Mouse (Mus musculus) MEL (cell line): ENCODE measurements around the gene D6Ertd527e. TPM values are rescaled to one million over a fixed set of nuclear protein-coding genes. Genes with fewer than 3 reads are reported as not detected.

Source experiments
- DNase-seq: peaks from one replicate; pipeline ENCODE4 v3.0.0; 2011; ENCODE audit warnings: low read depth, low spot score
- H3K27ac ChIP-seq: 2 replicates; pipeline ENCODE4 v1.5.1; 2012; ENCODE audit warnings: low read depth, mild to moderate bottlenecking, control low read depth, low read length, moderate library complexity; ENCODE audit not compliant: control insufficient read depth
- H3K27me3 ChIP-seq, 2 experiments: fragments of 150-350 bp in 1 of 2; sonication (generic) in 1 of 2; 2 replicates each; pipeline ENCODE4 v1.6.1; 2012; ENCODE audit warnings: low read length in 2 of 2, mild to moderate bottlenecking in 2 of 2, improper control_type of control experiment in 1 of 2, moderate library complexity in 1 of 2; ENCODE audit not compliant: insufficient read depth in 2 of 2, control insufficient read depth in 1 of 2
- H3K36me3 ChIP-seq, 2 experiments: 2 replicates each; pipeline ENCODE4 v1.6.1; 2012 to 2014; ENCODE audit warnings: low read length in 2 of 2, improper control_type of control experiment in 1 of 2, inconsistent platforms in 1 of 2, mild to moderate bottlenecking in 1 of 2; ENCODE audit not compliant: insufficient read depth in 2 of 2, control insufficient read depth in 1 of 2
- H3K4me1 ChIP-seq, 2 experiments: fragments of 150-350 bp in 1 of 2; sonication (generic) in 1 of 2; 2 replicates each; pipeline ENCODE4 v1.6.1; 2012; ENCODE audit warnings: low read length in 2 of 2, improper control_type of control experiment in 1 of 2, mild to moderate bottlenecking in 1 of 2; ENCODE audit not compliant: insufficient read depth in 2 of 2, control insufficient read depth in 1 of 2
- H3K4me3 ChIP-seq, 2 experiments: fragments of 150-350 bp in 1 of 2; sonication (generic) in 1 of 2; 2 replicates each; pipeline ENCODE4 v1.5.1; 2012; ENCODE audit warnings: low read depth in 2 of 2, low read length in 2 of 2, mild to moderate bottlenecking in 2 of 2, moderate library complexity in 2 of 2, control low read depth in 1 of 2, improper control_type of control experiment in 1 of 2; ENCODE audit not compliant: control insufficient read depth in 1 of 2, insufficient read depth in 1 of 2
- H3K79me2 ChIP-seq: 2 replicates; pipeline ENCODE4 v1.6.1; 2012; ENCODE audit warnings: mild to moderate bottlenecking, low read length, moderate library complexity; ENCODE audit not compliant: control insufficient read depth, poor library complexity, insufficient read depth
- H3K9ac ChIP-seq: 2 replicates; pipeline ENCODE4 v1.6.1; 2012; ENCODE audit warnings: low read depth, mild to moderate bottlenecking, control low read depth, low read length, moderate library complexity; ENCODE audit not compliant: control insufficient read depth, poor library complexity, severe bottlenecking
- H3K9me3 ChIP-seq: fragments of 150-350 bp; sonication (generic); replicated peaks from 2 replicates; pipeline ENCODE4 v1.6.1; 2012; ENCODE audit warnings: mild to moderate bottlenecking, low read length, improper control_type of control experiment, moderate library complexity; ENCODE audit not compliant: insufficient read depth
- BHLHE40 ChIP-seq: IDR thresholded peaks from 2 replicates; pipeline ENCODE4 v1.6.1; 2012; ENCODE audit warnings: low read depth, mild to moderate bottlenecking, inconsistent platforms, low read length, improper control_type of control experiment, borderline replicate concordance
- CHD1 ChIP-seq: IDR thresholded peaks from 2 replicates; pipeline ENCODE4 v1.6.1; 2012; ENCODE audit warnings: low read depth, mild to moderate bottlenecking, inconsistent platforms, low read length, improper control_type of control experiment
- CHD2 ChIP-seq: IDR thresholded peaks from 2 replicates; pipeline ENCODE4 v1.6.1; 2011; ENCODE audit warnings: low read length, improper control_type of control experiment
- E2F4 ChIP-seq: IDR thresholded peaks from 2 replicates; pipeline ENCODE4 v1.6.1; 2011; ENCODE audit warnings: low read depth, low read length, improper control_type of control experiment, borderline replicate concordance
- ELF1 ChIP-seq: IDR thresholded peaks from 2 replicates; pipeline ENCODE4 v1.6.1; 2014; ENCODE audit warnings: low read depth, mild to moderate bottlenecking, inconsistent platforms, low read length, improper control_type of control experiment, moderate library complexity
- ETS1 ChIP-seq: IDR thresholded peaks from 2 replicates; pipeline ENCODE4 v1.6.1; 2012; ENCODE audit warnings: low read depth, mild to moderate bottlenecking, inconsistent platforms, low read length, improper control_type of control experiment, moderate library complexity
- GATA1 ChIP-seq: IDR thresholded peaks from 2 replicates; pipeline ENCODE4 v1.6.1; 2011; ENCODE audit warnings: low read depth, low read length, improper control_type of control experiment
- MAX ChIP-seq: IDR thresholded peaks from 2 replicates; pipeline ENCODE4 v1.6.1; 2011; ENCODE audit warnings: low read length, improper control_type of control experiment
- MAZ ChIP-seq: IDR thresholded peaks from 2 replicates; pipeline ENCODE4 v1.6.1; 2012; ENCODE audit warnings: low read depth, mild to moderate bottlenecking, inconsistent platforms, low read length, improper control_type of control experiment
- MEF2A ChIP-seq: IDR thresholded peaks from 2 replicates; pipeline ENCODE4 v1.6.1; 2014; ENCODE audit warnings: low read depth, mild to moderate bottlenecking, inconsistent platforms, low read length, improper control_type of control experiment; ENCODE audit not compliant: poor library complexity, insufficient replicate concordance, severe bottlenecking; ENCODE audit errors: extremely low read depth
- MXI1 ChIP-seq: IDR thresholded peaks from 2 replicates; pipeline ENCODE4 v1.6.1; 2011; ENCODE audit warnings: mild to moderate bottlenecking, low read depth, low read length, improper control_type of control experiment
- MYB ChIP-seq: IDR thresholded peaks from 2 replicates; pipeline ENCODE4 v1.6.1; 2011; ENCODE audit warnings: mild to moderate bottlenecking, low read depth, low read length, improper control_type of control experiment
- POLR2A ChIP-seq, 2 experiments: IDR thresholded peaks; 2 replicates each; pipeline ENCODE4 v1.6.1; 2011 to 2012; ENCODE audit warnings: low read length in 2 of 2, mild to moderate bottlenecking in 2 of 2, control low read depth in 1 of 2, improper control_type of control experiment in 1 of 2, low read depth in 1 of 2, moderate library complexity in 1 of 2; ENCODE audit not compliant: control insufficient read depth in 1 of 2, insufficient read depth in 1 of 2, poor library complexity in 1 of 2
- POLR2AphosphoS5 ChIP-seq: IDR thresholded peaks from 2 replicates; pipeline ENCODE4 v1.6.1; 2012; ENCODE audit warnings: low read depth, borderline replicate concordance, mild to moderate bottlenecking, inconsistent platforms, low read length, moderate library complexity, mixed read lengths
- RCOR1 ChIP-seq: IDR thresholded peaks from 2 replicates; pipeline ENCODE4 v1.6.1; 2012; ENCODE audit warnings: low read depth, mild to moderate bottlenecking, inconsistent platforms, low read length, improper control_type of control experiment
- SMC3 ChIP-seq: IDR thresholded peaks from 2 replicates; pipeline ENCODE4 v1.6.1; 2011; ENCODE audit warnings: low read depth, low read length, improper control_type of control experiment
- TAL1 ChIP-seq: IDR thresholded peaks from 2 replicates; pipeline ENCODE4 v1.6.1; 2012; ENCODE audit warnings: mild to moderate bottlenecking, inconsistent platforms, low read length, moderate library complexity, mixed read lengths
- TCF12 ChIP-seq: IDR thresholded peaks from 2 replicates; pipeline ENCODE4 v1.6.1; 2014; ENCODE audit warnings: low read depth, mild to moderate bottlenecking, inconsistent platforms, low read length, improper control_type of control experiment, moderate library complexity
- UBTF ChIP-seq: IDR thresholded peaks from 2 replicates; pipeline ENCODE4 v1.6.1; 2012; ENCODE audit warnings: low read depth, mild to moderate bottlenecking, inconsistent platforms, low read length, improper control_type of control experiment, moderate library complexity, borderline replicate concordance; ENCODE audit not compliant: insufficient read depth
- USF1 ChIP-seq: IDR thresholded peaks from 2 replicates; pipeline ENCODE4 v1.6.1; 2014; ENCODE audit warnings: low read depth, mild to moderate bottlenecking, inconsistent platforms, low read length, improper control_type of control experiment, moderate library complexity
- polyA plus RNA-seq, 2 experiments: library from polyadenylated mRNA; stranded (reverse) in 1 of 2; unstranded in 1 of 2; fragments of >175 nt in 1 of 2; fragments of >200 nt in 1 of 2; gene quantifications; 2 replicates each; pipeline versions ENCODE4 v1.2.1 to v1.2.4; 2012; ENCODE audit warnings: low replicate concordance in 2 of 2, low read depth in 1 of 2; ENCODE audit not compliant: insufficient read length in 2 of 2, insufficient read depth in 1 of 2, missing spikeins in 1 of 2
- total RNA-seq: library from RNA; depleted of rRNA; stranded (reverse); fragments of 300-350 nt; gene quantifications from 2 replicates; pipeline ENCODE4 v1.2.3, GENCODE M21; 2012

The D6Ertd527e gene
- total and polyA plus RNA-seq, 3 experiments: 0.06 TPM; not detected in 2

DNA sequence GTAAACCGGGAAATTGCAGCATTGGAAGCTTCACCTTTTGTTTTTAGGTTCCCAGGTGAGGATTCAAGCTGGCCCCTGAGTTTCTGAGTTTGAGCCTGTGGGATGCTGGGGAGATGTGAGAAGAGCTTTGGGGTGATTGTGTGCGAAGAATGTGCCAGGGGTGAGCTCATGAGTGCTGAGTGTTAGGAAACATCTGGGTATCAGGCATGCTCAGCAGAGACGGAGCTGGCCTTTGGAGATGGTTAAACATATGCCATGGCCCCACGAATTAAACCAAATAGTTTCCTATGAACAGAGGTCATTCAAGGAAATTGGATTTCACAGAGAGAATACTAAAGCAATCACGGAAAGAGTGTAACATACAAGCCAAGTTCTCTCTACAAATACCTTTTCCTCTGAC lies 37.7 kb downstream of the D6Ertd527e start:
- Histone ChIP-seq H3K27ac (no peak overlapping the region), H3K27me3 (peaks cover 11 to 15% of the 10 kb centered on the region in 2 experiments), H3K79me2 (no peaks in the 10 kb centered on the region), H3K36me3 (no peaks in the 10 kb centered on the region; a peak in 1 of 4 replicates), H3K9ac (no peak overlapping the region), H3K9me3 (no peaks in the 10 kb centered on the region), H3K4me3 (no peak overlapping the region), H3K4me1 (peaks cover 0 to 12% of the 10 kb centered on the region in 2 experiments; a peak in 2 of 4 replicates)
- DNase-seq: no peak
- TF ChIP-seq TAL1 (no peak), MEF2A (no peak), USF1 (no peak), RCOR1 (no peak), ELF1 (no peak), ETS1 (no peak), UBTF (no peak), POLR2A (IDR thresholded peaks at IDR 0.05; ENCODE audit: control insufficient read depth in 1 of 2, insufficient read depth in 1 of 2, low read depth in 1 of 2, low read length in 2 of 2, poor library complexity in 1 of 2) (no peak), BHLHE40 (no peak), MAX (no peak), GATA1 (no peak), CHD1 (no peak), MXI1 (no peak), SMC3 (no peak), CHD2 (no peak), POLR2AphosphoS5 (no peak), MYB (no peak), MAZ (no peak), TCF12 (no peak)

DNA sequence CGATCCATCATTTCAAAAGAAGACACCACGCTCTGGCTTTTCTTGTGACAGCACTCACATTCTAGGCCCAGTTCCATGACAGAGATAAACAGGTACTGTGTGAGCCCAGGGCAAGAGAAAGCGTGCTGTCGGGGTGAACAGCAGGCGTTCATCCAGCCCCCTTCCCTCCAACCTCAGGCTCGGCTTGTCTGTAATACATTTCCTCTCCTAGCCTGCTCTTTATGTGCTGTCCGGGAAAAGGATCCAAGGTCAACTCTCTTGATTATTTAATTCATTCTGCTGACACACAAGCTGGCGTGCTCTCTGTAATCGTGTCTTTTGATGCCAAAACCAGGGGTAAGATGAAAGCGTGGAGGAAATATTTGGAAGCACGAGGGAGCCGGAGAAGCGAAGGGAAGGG lies 39.0 kb downstream of the D6Ertd527e start:
- DNase-seq: no peak
- H3K4me1 ChIP-seq: peaks cover 0 to 10% of the 10 kb centered on the region in 2 experiments; a peak in 2 of 4 replicates

More for the DNA sequence above, 39.0 kb downstream of the D6Ertd527e start:
- Histone ChIP-seq H3K4me3 (no peak overlapping the region), H3K9me3 (no peaks in the 10 kb centered on the region), H3K36me3 (no peaks in the 10 kb centered on the region; a peak in 1 of 4 replicates), H3K79me2 (no peaks in the 10 kb centered on the region), H3K9ac (no peak overlapping the region), H3K27ac (no peak overlapping the region), H3K27me3 (peaks cover 11 to 20% of the 10 kb centered on the region in 2 experiments)
- no peak for TF ChIP-seq UBTF
- no peak for TF ChIP-seq MXI1
- no peak for TF ChIP-seq E2F4
- TF ChIP-seq MAX: no peak
